Mouse (Mus musculus) B cell, adult 2 months (primary cell): ENCODE data around the gene Hoxd1.

Experiments
- DNase-seq, 2 experiments: peaks; one replicate each; pipeline ENCODE4 v3.0.0; 2022

Hoxd1 gene

DNA sequence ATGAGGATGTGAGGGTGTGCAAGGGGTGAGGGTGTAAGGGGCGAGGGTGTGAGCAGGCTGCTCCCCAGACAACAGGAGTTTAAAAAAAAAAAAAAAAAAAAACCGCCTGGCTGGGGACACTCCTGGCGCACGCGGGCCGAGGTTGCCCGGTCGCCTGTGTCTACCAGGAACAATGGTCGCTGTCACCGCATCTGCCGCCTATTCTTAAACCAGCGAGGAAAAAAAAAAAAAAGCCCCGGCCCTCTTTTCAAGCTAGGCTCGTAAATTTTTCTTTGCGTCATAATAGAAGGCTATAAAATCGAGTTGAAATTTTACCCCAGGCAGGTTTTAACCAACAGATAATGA, 29.5 kb upstream of the Hoxd1 start:
- DNase-seq, result no peak

DNA sequence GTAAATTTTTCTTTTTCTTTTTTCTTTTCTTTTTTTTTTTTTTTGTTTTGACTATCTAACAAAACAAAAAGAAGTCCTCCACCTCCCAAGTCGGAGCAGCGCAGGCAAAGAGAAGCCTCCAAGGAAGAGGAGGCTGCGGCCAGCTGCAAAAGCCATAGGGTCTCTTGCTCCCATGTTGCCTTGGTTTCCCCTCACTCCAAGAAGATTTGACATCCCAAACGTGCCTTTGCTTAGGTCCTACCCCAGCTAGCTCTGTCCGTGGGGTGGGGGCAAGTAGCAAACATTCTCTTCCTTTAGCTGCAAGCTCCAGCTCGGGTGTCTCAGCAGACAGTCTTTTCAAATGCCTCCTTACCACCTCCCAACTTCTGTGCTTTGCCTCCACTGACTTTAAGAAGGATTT, 29.0 kb upstream of the Hoxd1 start:
- no peak for DNase-seq

DNA sequence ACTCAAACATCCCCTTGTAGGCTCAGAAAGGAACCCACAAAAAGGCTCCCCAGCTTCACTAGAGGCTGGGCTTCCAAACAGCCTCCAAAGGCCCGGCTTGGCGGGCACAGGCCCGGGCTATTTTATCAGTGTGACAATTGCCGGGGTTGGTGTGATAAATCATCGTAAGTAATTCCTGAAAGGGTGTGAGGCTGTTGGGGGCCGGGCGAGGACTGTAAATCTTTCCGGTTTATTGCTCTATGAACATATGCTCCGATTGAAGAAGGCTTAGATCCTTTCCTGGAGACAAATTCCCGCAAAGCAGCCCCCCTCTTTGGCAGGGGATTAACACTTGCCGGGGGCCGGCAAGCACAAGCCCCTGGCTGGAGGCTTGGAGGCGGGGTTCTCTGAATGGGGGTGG, 28.3 kb upstream of the Hoxd1 start:
- DNase-seq, result no peak

DNA sequence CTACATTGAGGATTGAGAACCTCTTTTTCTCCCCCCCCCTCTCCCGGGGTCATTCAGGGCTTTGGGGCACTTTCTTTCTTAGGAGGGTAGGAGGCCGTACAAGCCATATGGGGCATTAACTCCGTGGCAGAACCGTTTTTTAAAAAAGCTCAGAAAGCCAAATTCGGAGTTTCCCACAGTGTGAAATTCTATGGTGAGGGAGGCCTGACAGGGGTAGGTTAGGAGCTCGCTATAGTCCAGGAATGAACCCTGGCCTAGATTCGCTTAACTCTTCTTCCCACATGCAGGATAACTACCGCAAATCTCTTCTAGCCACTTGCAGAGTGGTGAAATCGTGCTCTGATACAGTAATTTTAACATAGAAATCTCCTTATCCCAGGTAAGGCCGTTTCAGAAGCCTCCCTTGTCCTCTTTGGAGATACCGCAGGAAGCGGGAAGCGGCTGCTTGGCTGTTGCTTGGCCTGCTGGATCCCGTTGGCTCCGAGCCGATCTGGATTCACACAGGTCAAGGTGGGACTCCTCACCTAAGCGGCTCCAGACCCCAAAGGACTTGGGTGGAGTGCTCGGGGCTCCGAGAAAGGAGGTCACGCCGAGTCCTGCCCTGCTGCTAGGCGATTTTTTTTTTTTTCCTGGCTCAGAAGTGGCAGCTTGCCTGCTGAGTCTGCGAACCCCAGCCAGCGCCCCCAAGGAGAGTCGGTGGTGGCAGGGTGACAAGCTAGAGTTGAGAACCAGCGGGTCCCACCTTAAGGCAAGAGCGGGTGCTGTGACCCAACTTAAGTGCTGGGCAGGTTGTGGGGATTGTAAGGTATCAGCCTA, 27.6 kb upstream of the Hoxd1 start:
- no peak for DNase-seq

DNA sequence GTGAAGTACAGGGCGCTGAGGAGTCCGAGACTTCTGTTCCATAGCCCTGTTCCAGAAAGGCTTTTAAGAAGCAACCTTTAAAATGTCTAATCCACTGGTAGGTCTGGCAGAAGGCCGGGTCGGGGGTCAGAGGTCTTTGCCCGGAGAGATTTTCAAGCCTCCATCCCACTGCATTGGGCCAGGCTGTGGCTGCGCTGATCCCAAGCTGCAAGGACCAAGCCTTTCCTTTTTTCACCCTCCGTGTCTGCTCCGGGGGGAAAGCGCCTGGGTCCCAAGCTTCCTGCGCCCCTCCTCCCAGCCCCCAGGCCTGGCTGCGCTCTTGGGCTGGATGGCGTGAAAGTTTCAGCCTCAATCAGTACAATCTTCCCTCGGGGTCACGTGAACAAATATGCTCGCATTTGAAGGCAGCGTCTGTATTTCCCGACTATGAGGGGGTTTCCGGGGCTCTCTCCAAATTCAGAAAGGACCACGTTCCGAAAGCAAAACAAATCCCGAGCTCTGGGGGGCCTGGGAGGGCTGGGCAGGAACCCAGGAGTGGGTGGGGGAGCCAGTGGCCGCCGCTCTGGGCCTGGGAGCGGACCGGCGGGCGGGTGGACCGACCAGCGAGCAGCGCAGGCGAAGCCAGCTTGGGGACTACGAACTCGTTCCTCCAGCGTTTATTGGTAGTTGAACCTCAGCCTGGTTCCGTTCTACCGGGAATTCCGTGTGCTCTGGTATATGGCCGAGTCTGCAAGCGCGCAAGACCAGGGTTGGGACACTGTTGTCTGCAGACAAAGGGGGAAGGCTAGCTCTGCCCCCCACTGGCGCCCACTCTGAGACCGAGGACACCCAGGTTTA, 26.7 kb upstream of the Hoxd1 start:
- DNase-seq, result no peak

DNA sequence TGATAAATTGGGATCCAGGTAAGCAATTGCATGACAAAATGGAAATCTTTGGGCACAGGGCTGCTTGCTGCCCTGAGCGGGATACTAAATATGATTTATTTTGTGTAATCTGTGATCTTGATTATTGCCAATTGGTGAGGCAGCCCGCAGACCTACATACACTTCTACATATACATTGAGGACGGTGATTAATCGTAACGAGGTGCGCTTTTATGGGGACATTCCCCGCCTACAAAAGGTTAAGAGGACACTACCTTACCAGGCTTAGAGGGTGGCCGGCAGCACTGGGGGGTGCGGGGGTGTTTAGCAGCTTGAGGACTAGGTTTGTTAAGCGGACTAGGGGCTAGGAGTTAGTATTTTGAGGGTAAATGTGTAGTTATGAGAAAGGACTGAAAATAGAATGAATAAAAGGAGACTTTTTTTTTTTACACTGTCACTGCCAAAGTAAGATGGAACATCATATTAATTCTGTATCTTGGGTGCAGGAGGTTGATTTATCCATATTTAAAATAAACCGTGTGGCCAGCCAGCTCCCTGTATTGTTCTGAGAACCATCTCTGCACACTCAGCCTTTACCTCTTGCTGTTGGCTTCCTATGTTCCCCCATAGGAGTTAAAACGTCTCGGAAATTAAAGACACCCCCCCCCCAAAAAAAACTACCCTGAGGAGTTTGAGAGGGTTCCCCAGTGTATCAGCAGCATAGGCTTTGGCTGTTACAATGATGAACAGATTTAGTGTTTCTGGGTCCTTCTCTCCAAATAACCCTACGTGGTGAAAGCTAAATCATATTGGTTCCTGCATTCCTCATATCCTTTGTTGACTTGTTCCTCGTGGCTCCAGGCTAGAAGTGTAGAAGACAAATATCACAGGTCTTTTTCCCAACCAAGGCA, 25.8 kb upstream of the Hoxd1 start:
- DNase-seq, result no peak

DNA sequence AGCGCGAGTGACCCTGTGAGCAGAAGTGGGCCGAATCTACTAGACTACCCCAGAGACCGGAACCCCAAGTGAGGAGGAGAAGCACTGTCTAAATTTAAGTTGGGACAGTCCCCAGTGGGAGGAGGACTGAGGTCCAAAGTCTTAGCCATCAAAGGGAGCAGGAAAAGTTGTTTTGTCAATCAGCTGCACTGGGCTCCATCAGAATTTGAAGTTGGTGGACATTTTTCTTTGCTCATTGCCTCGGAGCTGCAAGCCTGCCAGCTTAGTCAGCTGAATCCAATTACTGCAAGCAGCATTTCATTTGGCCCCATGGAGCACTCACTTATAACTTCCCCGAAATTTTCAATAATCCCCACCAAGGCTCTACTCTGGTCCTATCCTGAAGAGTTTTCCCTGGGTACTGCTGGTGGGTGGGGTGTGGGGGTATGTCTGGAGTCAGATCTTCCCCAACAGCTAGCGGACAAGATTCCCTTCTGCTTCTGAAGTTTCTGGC, 25.2 kb upstream of the Hoxd1 start:
- DNase-seq, result no peak

DNA sequence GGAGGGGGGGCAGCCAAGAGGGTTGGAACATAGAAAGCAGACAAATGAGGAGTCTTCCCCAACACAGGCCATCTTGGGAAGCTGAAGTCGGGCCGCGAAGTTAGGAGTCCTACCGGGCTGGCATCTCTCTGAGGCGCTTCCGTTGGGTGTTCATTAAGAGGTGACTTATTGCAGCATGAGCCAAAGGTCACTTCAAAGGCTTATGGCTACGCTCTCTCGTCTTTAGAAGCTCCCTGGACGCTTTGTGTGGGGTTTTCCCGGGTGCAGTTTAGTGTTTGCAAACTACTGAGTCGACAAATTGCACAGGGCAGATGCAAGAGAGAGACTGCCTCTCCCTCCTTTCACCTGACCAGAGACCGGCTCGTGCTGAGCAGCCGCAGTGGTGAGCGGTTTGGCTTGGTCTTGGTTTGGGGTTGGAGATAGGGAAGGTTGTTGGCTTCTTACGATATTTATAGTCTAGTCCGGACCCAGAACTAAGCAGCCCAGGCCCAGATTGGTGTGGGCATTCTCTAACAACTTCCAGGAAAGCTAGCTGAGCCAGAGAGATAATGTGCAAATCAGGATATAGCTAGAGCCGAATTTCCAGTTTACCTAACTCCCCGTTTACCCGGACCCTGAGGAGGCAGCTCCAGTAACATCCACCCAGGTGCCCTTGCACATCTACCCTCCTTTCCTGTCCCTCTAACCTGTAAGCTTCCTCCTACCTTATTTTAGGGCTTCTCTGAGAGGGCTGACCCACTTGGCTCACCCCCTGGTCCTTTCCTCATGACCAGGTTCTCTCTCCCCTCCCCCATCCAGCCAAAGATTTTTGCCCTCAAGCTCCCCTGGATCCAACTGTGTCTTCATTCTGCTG, 23.9 kb upstream of the Hoxd1 start:
- DNase-seq, result no peak

DNA sequence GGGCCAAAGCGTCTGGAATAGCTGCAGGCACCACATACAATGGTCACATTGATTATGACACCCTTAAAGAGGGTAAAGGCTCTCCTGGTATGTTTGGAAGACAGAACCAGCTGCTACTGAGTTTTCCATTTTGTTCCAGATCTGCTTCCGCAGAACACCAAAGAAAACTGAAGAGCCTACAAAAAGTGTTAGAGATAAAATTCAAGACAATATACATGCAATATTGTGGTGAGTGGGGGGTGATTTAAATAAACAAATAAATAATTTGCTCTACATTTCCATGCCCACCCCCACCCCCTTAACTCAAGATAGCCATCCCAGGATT, 23.3 kb upstream of the Hoxd1 start:
- DNase-seq, result no peak

DNA sequence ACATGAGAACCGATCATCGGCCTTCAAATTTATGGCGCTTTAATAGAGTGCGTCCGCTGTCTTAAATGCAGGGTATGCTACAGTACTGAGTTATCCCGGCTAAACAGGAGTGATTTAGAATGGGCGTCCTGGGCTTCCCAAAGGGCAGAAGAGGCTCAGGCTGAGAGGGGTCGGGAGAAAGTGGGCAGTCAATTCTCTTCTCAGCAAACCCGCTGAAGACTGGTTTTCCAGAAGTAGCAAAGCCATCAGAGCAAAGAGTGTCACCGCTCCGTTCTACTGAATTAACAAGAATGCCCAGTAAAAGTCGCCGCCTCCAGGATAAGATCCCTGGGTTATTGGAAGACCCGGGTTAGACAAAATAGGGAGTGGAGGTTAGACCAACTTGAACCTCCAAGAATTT, 22.9 kb upstream of the Hoxd1 start:
- DNase-seq, result no peak

DNA sequence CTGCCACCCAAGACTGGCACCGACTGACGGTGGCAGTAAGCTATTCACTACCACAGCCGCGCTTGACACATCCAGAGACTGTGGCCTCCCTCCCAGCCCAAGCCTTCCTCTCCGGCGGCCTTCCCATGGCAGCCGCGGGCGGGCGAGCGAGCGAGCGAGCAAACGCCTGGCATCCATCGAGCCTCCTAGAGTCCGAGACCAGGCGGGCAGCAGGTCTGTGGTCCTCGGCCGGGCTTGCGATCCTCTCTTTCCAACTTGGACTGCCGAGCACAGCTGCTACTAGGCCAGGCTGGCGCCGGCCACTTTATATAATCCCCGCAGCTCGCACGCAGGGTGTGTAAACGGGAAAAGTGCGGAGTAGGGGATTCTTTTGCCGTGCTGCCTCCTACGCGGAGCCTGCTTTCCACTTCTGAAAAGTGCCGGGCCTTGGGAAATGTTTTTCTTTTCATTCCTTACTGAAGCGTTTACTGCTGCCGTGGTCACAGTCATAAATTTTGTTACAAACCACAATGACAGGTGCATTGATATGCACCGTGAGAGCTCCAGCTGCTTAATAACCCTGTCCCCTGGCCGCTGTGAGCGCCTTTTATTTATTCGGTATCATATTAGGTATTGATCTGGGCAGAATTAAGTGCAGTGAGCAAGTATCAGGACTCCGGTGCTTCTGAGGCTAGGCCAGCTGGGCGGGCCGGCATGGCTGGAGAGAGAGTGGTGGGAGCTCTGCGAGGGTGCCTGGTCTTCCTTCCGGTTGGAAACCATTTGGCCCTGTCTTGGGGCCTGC, 22.3 kb upstream of the Hoxd1 start:
- no peak for DNase-seq

DNA sequence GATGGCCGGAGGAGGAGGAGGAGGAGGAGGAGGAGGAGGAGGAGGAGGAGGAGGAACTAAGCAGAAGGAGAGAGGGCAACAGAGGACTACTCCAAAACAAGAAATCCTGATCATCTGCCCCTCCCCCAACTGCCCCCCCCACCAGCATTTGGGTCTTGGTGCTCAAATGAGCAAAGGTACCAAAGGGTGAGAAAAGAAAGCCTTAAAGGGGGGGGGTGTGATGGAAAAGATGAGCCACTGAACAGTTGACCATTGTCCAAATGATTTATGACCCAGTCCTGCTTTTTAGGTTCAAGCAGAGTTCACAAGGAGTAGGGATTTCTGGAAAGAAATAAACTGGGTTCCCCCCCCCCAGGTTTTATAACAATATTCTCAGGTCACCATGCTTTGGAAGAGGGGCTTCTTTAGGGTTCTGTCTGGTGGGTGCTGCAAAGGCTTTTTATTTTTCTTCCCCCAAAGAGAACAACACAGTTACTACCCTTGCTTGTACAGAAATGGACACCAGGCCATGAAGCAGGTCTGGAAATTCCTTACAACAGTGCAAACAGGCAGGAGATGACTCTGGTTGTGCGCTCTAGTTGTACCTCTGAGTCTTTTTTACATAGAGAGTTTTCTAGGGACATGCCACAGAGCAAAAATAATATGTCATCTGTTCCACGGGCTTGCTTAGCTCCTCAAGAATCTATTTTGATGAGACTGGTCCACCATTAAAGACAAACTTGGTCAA, 21.4 kb upstream of the Hoxd1 start:
- no peak for DNase-seq

DNA sequence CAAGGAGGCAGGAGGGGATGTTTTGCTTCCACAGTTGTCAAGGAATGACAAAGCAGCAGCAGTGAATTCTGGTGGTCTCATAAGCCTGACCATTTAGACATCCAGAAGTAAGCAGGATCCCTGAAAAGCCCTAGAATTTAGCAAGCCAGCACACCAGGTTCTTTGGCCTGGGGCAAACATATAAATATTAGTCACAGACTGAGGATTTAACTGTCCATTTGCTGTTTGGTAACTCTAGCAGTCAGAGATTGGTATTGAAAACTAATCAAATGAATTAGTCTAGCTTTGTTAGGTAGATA, 20.9 kb upstream of the Hoxd1 start:
- no peak for DNase-seq

DNA sequence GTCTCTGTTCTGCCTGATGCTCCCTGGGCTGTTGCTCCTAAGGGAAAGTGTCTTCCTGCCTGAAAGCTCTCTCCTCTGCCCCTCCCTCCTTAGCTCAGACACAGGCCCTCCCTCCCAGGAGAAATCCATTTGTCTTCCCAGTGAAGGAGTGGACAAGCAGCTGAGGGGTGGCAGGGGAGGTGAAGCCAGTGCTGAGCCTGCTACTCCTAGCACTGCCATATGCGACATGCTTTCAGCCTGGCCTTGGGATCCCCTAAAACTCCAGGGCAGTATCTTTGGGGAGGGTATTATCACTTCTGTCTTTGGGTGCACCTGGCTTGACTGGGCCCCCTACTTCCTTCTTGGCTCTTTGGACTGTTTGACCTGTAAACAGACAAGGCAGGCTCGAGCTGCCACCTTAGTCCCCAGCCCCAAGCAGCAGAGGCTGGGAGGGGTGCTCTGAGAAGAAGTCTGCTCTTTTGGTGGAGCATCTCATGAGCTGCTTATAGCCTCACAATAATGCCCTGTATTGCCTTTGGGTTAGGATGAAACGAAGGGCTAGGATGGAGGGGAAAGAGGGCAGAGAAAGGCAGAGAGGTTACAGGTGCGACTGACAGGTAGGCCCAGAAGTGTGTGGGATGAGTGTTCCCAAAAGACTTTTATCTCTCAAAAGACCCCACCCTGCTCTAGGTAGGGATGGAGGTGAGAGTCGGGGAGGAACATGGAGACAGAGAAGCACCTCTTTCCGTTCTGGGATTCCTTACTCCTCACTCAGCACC, 17.1 kb upstream of the Hoxd1 start:
- no peak for DNase-seq

DNA sequence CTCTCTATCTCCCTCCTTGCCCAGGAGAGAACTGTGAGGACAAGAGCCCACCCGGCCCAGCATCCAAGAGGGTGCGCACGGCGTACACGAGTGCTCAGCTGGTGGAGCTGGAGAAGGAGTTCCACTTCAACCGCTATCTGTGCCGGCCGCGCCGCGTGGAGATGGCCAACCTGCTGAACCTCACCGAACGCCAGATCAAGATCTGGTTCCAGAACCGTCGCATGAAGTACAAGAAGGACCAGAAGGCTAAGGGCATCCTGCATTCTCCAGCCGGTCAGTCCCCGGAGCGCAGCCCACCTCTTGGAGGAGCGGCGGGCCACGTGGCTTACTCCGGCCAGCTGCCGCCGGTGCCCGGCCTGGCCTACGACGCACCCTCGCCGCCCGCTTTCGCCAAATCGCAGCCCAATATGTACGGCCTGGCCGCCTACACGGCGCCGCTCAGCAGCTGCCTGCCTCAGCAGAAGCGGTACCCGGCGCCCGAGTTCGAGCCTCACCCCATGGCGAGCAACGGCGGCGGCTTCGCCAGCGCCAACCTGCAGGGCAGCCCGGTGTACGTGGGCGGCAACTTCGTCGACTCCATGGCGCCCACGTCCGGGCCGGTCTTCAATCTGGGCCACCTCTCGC, 16.4 kb upstream of the Hoxd1 start:
- DNase-seq, result no peak

DNA sequence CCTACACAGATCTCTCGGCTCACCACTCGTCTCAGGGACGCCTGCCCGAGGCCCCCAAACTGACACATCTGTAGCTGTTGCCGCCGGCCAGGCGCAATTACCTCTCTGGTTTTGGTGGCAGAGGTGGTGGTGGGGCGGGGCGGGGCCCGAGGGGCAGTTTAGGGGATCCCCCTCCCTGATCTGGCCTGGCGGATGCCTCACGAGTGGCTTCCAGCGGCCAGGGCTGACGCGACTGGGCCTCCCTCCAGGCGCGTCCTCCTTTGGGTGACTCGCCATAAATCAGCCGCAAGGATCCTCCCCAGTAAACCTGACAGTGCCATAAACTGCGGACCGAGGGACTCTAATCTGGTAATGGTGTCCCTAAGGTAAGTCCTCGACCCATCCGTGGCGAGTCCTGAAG, 15.8 kb upstream of the Hoxd1 start:
- no peak for DNase-seq

DNA sequence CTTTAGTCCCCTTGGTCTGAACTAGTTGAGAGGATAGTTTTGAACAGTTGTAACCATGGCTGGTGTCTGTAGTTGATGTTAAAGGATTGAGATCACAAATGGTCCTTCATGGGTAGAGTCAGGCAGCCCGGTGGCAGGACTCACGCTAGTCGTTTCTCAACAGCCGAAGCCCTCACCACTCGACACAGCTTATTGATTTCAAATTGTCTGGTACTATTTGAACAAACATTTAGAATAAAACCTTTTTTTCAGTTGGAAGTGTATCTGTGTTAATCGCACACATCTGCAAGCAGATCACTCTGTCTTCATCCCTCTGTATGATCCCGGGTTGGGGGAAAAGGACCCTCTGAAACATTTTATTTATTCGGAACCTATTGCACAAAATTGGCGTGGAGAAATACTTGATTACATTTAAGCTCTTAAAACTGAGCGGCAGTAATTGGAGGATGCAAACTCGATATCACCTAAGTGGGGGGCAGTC, 15.1 kb upstream of the Hoxd1 start:
- no peak for DNase-seq

DNA sequence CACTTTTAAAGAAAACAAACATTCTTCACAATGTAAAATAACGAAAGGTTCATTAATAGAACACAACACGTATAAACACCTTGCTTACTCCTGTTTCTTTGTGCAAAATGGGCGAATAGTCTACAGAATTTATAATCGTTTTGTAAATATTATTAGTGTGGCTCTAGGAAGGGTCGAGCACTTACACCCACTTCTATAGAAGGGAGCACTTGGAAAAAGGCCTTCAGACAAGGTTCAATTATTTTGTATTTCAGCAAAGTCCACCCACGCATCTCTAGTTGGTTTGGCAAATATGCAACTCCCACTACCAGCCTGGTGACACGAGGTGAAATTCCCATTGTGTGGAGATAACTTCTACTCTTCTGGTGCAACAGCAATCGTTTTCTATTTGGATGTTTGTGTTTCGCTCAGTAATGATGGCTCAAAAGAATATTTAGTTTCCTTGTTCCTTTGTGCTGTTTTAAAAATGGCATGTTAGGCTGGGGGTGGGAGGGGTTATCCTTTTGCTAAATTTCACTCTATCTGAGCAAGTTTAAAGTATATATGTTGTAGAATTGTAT, 14.3 kb upstream of the Hoxd1 start:
- DNase-seq, result no peak
